In genomic region chr1:191855136-191855878, GRCm38 (mm10) we compare ENCODE assay signal across 10 mouse cellular contexts. TPM values are rescaled to one million over a fixed set of nuclear protein-coding genes. Genes with fewer than 3 reads are reported as not detected.
DNase-seq lines count a peak whose midpoint lies in the region; ATAC-seq and TF ChIP-seq lines count a peak whose summit lies in the region.
"Had no signal": no experiment of that assay in that cellular context is flagged by ENCODE, and none has a peak within 500 bp of the region (broad histone marks: within the 10 kb centered on the region; RNA-seq: fewer than 3 reads in every experiment).

No protein-coding gene starts in this region.

- no peak for TF ChIP-seq RAD21 in MEL (IDR thresholded peaks at IDR 0.05; ENCODE audit: low read depth, low read length)

- peak; percentile 98 to 99 for TF ChIP-seq EP300 in MEL (IDR thresholded peaks at IDR 0.05; ENCODE audit: low read depth in 1 of 2, low read length in 2 of 2)

- TF ChIP-seq CTCF in MEL (IDR thresholded peaks at IDR 0.05 in 2 of 3, conservative IDR thresholded peaks at IDR 0.05 in 1 of 3; ENCODE audit: control insufficient read depth in 1 of 3, insufficient read depth in 1 of 3, low read depth in 2 of 3, low read length in 3 of 3, poor library complexity in 1 of 3, severe bottlenecking in 1 of 3), result no peak

- H3K27ac ChIP-seq in heart, embryonic 15.5 days, result no peak overlapping the region
- H3K27ac ChIP-seq in MEL (ENCODE audit: control insufficient read depth, low read depth, low read length), result peak overlapping the region; percentile 87
- H3K27ac ChIP-seq: hindbrain, embryonic 12.5 days; midbrain, embryonic 12.5 days had no signal

- no peak for DNase-seq in heart, adult 8-10 months (ENCODE audit: low spot score)
- peak; percentile 96 for DNase-seq in MEL (ENCODE audit: low read depth, low spot score)
- peak; percentile 56 for DNase-seq in c-Kit-positive CD71-negative TER-119-negative erythroid progenitor cells, embryonic 14.5 days (ENCODE audit: low read depth)
- no peak for DNase-seq in lung, adult 18-20 months
- no peak for DNase-seq in retina, embryonic 14.5 days (ENCODE audit: low spot score)

- H3K27me3 ChIP-seq in heart, embryonic 15.5 days, result no peaks in the 10 kb centered on the region
- H3K27me3 ChIP-seq in MEL (ENCODE audit: control insufficient read depth in 1 of 2, insufficient read depth in 2 of 2, low read length in 2 of 2), result no peaks in the 10 kb centered on the region
- peaks cover 2% of the 10 kb centered on the region for H3K27me3 ChIP-seq in megakaryocyte, embryonic 14.5 days (replicated peaks)
- H3K27me3 ChIP-seq: hindbrain, embryonic 12.5 days; midbrain, embryonic 12.5 days had no signal

- H3K79me2 ChIP-seq in MEL (ENCODE audit: control insufficient read depth, insufficient read depth, low read length, poor library complexity), result no peaks in the 10 kb centered on the region

- 23% methylated on average over 10 of the region's 10 CpGs for WGBS in heart, embryonic 15.5 days

- no peaks in the 10 kb centered on the region for H3K9me3 ChIP-seq in heart, embryonic 15.5 days (replicated peaks)
- H3K9me3 ChIP-seq in MEL (replicated peaks; ENCODE audit: insufficient read depth, low read length), result no peaks in the 10 kb centered on the region
- H3K9me3 ChIP-seq in megakaryocyte, embryonic 14.5 days, result peaks cover 17% of the 10 kb centered on the region
- H3K9me3 ChIP-seq: hindbrain, embryonic 12.5 days; midbrain, embryonic 12.5 days had no signal

- TF ChIP-seq POLR2A in MEL (IDR thresholded peaks at IDR 0.05; ENCODE audit: control insufficient read depth in 1 of 2, insufficient read depth in 1 of 2, low read depth in 1 of 2, low read length in 2 of 2, poor library complexity in 1 of 2), result 0 out of 4 replicates have a peak, but pooled peaks of 1 of the 2 experiments have one; percentile 14

- peak; percentile 73 for ATAC-seq in heart, embryonic 15.5 days (replicated peaks; ENCODE audit: insufficient number of reproducible peaks, insufficient read depth, low FRiP score, low read depth)
- ATAC-seq in CD4-positive, CD25-positive, alpha-beta regulatory T cell, adult 4 months, result no peak

- H3K4me2 ChIP-seq in heart, embryonic 15.5 days, result no peak overlapping the region
- H3K4me2 ChIP-seq: hindbrain, embryonic 12.5 days; midbrain, embryonic 12.5 days had no signal

- H3K4me3 ChIP-seq in heart, embryonic 15.5 days, result no peak overlapping the region
- peak overlapping the region in 1 of 2 experiments; percentile 5; a peak in 2 of 4 replicates for H3K4me3 ChIP-seq in MEL (ENCODE audit: control insufficient read depth in 1 of 2, insufficient read depth in 1 of 2, low read depth in 2 of 2, low read length in 2 of 2)
- H3K4me3 ChIP-seq in megakaryocyte, embryonic 14.5 days (replicated peaks), result peak overlapping the region; percentile 89
- H3K4me3 ChIP-seq: hindbrain, embryonic 12.5 days; midbrain, embryonic 12.5 days had no signal

- H3K4me1 ChIP-seq in heart, embryonic 15.5 days (replicated peaks), result peaks cover 12% of the 10 kb centered on the region
- peaks cover 16 to 49% of the 10 kb centered on the region in 2 experiments for H3K4me1 ChIP-seq in MEL (ENCODE audit: control insufficient read depth in 1 of 2, insufficient read depth in 2 of 2, low read length in 2 of 2)
- H3K4me1 ChIP-seq in megakaryocyte, embryonic 14.5 days, result peaks cover 94% of the 10 kb centered on the region
- H3K4me1 ChIP-seq: hindbrain, embryonic 12.5 days; midbrain, embryonic 12.5 days had no signal

- no peaks in the 10 kb centered on the region for H3K36me3 ChIP-seq in heart, embryonic 15.5 days
- H3K36me3 ChIP-seq in MEL (ENCODE audit: control insufficient read depth in 1 of 2, insufficient read depth in 2 of 2, low read length in 2 of 2), result peaks cover 0 to 28% of the 10 kb centered on the region in 2 experiments; a peak in 2 of 4 replicates
- peaks cover 50% of the 10 kb centered on the region for H3K36me3 ChIP-seq in megakaryocyte, embryonic 14.5 days (replicated peaks; ENCODE audit: low read length)
- H3K36me3 ChIP-seq: hindbrain, embryonic 12.5 days; midbrain, embryonic 12.5 days had no signal

- H3K9ac ChIP-seq in heart, embryonic 15.5 days, result no peak overlapping the region
- peak overlapping the region; percentile 34 for H3K9ac ChIP-seq in MEL (ENCODE audit: control insufficient read depth, low read depth, low read length, poor library complexity, severe bottlenecking)
- H3K9ac ChIP-seq: hindbrain, embryonic 12.5 days; midbrain, embryonic 12.5 days had no signal

TF ChIP-seq in MEL, 35 proteins besides CTCF, POLR2A, EP300 and RAD21:
- TF ChIP-seq SIN3A (IDR thresholded peaks at IDR 0.05; ENCODE audit: low read length) (peak; percentile 91), NRF1 (IDR thresholded peaks at IDR 0.05; ENCODE audit: insufficient read depth, low read depth, low read length, poor library complexity, severe bottlenecking) (peak; percentile 43; the same call in 1 of the 2 replicates), E2F4 (IDR thresholded peaks at IDR 0.05; ENCODE audit: borderline replicate concordance, low read depth, low read length) (no peak), UBTF (IDR thresholded peaks at IDR 0.05; ENCODE audit: borderline replicate concordance, insufficient read depth, low read depth, low read length) (no peak), GABPA (IDR thresholded peaks at IDR 0.05; ENCODE audit: low read depth, low read length) (no peak), HCFC1 (IDR thresholded peaks at IDR 0.05; ENCODE audit: low read depth, low read length) (0 out of 2 replicates have a peak, but pooled peaks have one; percentile 55), MAX (IDR thresholded peaks at IDR 0.05; ENCODE audit: low read length) (peak; percentile 73), JUND (IDR thresholded peaks at IDR 0.05; ENCODE audit: low read depth, low read length) (peak; percentile 96), ZMIZ1 (IDR thresholded peaks at IDR 0.05; ENCODE audit: low read depth, low read length) (no peak), MEF2A (IDR thresholded peaks at IDR 0.05; ENCODE audit: extremely low read depth, insufficient replicate concordance, low read depth, low read length, poor library complexity, severe bottlenecking) (no peak), GATA1 (IDR thresholded peaks at IDR 0.05; ENCODE audit: low read depth, low read length) (peak; percentile 96), NELFE (IDR thresholded peaks at IDR 0.05; ENCODE audit: low read depth, low read length) (peak; percentile 45), MXI1 (IDR thresholded peaks at IDR 0.05; ENCODE audit: low read depth, low read length) (peak; percentile 90), MYC (IDR thresholded peaks at IDR 0.05; ENCODE audit: low read depth, low read length) (peak; percentile 77; the same call in 1 of the 2 replicates), TCF12 (IDR thresholded peaks at IDR 0.05; ENCODE audit: low read depth, low read length) (peak; percentile 96), USF1 (IDR thresholded peaks at IDR 0.05; ENCODE audit: low read depth, low read length) (no peak), MAFK (IDR thresholded peaks at IDR 0.05; ENCODE audit: borderline replicate concordance, low read depth, low read length) (0 out of 2 replicates have a peak, but pooled peaks have one; percentile 65), TAL1 (IDR thresholded peaks at IDR 0.05; ENCODE audit: low read length) (peak; percentile 97), RCOR1 (IDR thresholded peaks at IDR 0.05; ENCODE audit: low read depth, low read length) (peak; percentile 86; the same call in 1 of the 2 replicates), BHLHE40 (IDR thresholded peaks at IDR 0.05; ENCODE audit: borderline replicate concordance, low read depth, low read length) (peak; percentile 38; the same call in 1 of the 2 replicates), MYB (IDR thresholded peaks at IDR 0.05; ENCODE audit: low read depth, low read length) (peak; percentile 60), ETS1 (IDR thresholded peaks at IDR 0.05; ENCODE audit: low read depth, low read length) (peak; percentile 97), TBP (IDR thresholded peaks at IDR 0.05; ENCODE audit: low read depth, low read length) (no peak), MAZ (IDR thresholded peaks at IDR 0.05; ENCODE audit: low read depth, low read length) (peak; percentile 93)

RNA-seq across cellular contexts. Expression of gene Nek2, which starts 34.1 kb away (rescaled TPM):
- polyA plus RNA-seq in heart, embryonic 15.5 days (2015; fragmentation: Nextera tagmentation; extraction: Ambion mirVana), result 30.9 and 35.4 TPM in 2 replicates
- under 1 TPM in 3 of 4 experiments, not detected in 1; 0.11 to 0.52 (median 0.31) TPM for total RNA-seq in heart, adult 8-10 months (2022)
- total RNA-seq in MEL (2012; rRNA removed), result 34.9 and 35.8 TPM in 2 replicates
- polyA plus RNA-seq in MEL (2012; ENCODE audit: insufficient read depth in 1 of 2, insufficient read length in 2 of 2, low read depth in 1 of 2, low replicate concordance in 2 of 2, missing spikeins in 1 of 2), result 10 to 100 TPM in 1 of 2 experiments, not detected in 1; 56.5 TPM
- 1.6 and 1.7 TPM in 2 replicates for polyA plus RNA-seq in megakaryocyte, embryonic 14.5 days (2012; ENCODE audit: insufficient read depth, low replicate concordance)
- 1 to 10 TPM in 1 of 2 experiments, under 1 TPM in 1; 0.23 to 3.3 TPM for polyA plus RNA-seq in CD4-positive, CD25-positive, alpha-beta regulatory T cell, adult 4 months (2017; shearing (Covaris generic))

RNA-seq across cellular contexts. Expression of gene Slc30a1, which starts 51.3 kb away (rescaled TPM):
- polyA plus RNA-seq in heart, embryonic 15.5 days (2015; fragmentation: Nextera tagmentation; extraction: Ambion mirVana), result 2.5 and 2.6 TPM in 2 replicates
- 10 to 100 TPM; 16.2 to 19.5 (median 16.6) TPM for total RNA-seq in heart, adult 8-10 months (2022)
- total RNA-seq in MEL (2012; rRNA removed), result 10.2 and 10.7 TPM in 2 replicates
- 10 to 100 TPM in 1 of 2 experiments, not detected in 1; 10.4 TPM for polyA plus RNA-seq in MEL (2012; ENCODE audit: insufficient read depth in 1 of 2, insufficient read length in 2 of 2, low read depth in 1 of 2, low replicate concordance in 2 of 2, missing spikeins in 1 of 2)
- 22.9 and 46.4 TPM in 2 replicates for polyA plus RNA-seq in megakaryocyte, embryonic 14.5 days (2012; ENCODE audit: insufficient read depth, low replicate concordance)
- 1 to 10 TPM; 1.4 to 1.8 TPM for polyA plus RNA-seq in CD4-positive, CD25-positive, alpha-beta regulatory T cell, adult 4 months (2017; shearing (Covaris generic))

Comparison
In these comparisons a context has a peak if more than half of its experiments do, and no peak if none do; other contexts are left out.
1. DNase-seq: peak in MEL (single experiment) and c-Kit-positive CD71-negative TER-119-negative erythroid progenitor cells, embryonic 14.5 days (single experiment); none in heart, adult 8-10 months (single experiment), lung, adult 18-20 months (0 of 2) and retina, embryonic 14.5 days (single experiment).